Mouse (Mus musculus): Measurements from ENCODE around the gene Dcaf5. TPM values are rescaled to one million over a fixed set of nuclear protein-coding genes. Genes with fewer than 3 reads are reported as not detected.
A peak's percentile ranks its signal among the peaks of the same experiment; 100 is the strongest.

Dcaf5 gene
- polyA plus RNA-seq, 1 experiment from 2014 or later: 10.9 TPM

GRCm38 (mm10) chr12:80367227-80367626, 69.2 kb downstream of the Dcaf5 start:
- no peak overlapping the region for H3K4me3 ChIP-seq
- WGBS: 87% methylated on average over 4 of the region's 4 CpGs
- H3K27me3 ChIP-seq (ENCODE audit: low read depth, poor library complexity, severe bottlenecking): no peaks in the 10 kb centered on the region
- H3K27ac ChIP-seq (replicated peaks): no peak overlapping the region
- no peaks in the 10 kb centered on the region for H3K9me3 ChIP-seq (replicated peaks)
- no peaks in the 10 kb centered on the region for H3K4me1 ChIP-seq
- DNase-seq (ENCODE audit: low spot score): no peak
- peaks cover 54% of the 10 kb centered on the region for H3K36me3 ChIP-seq

- no peaks in the 10 kb centered on the region for H3K27me3 ChIP-seq (ENCODE audit: low read depth, poor library complexity, severe bottlenecking)
These were observed 70.4 kb downstream of the Dcaf5 start for GRCm38 (mm10) chr12:80366004-80366480.

GRCm38 (mm10) chr12:80365345-80365744, 71.1 kb downstream of the Dcaf5 start:
- H3K36me3 ChIP-seq: peaks cover 48% of the 10 kb centered on the region
- H3K9me3 ChIP-seq (replicated peaks): no peaks in the 10 kb centered on the region
- 92% methylated on average over 3 of the region's 3 CpGs for WGBS
- no peaks in the 10 kb centered on the region for H3K27me3 ChIP-seq (ENCODE audit: low read depth, poor library complexity, severe bottlenecking)
- H3K27ac ChIP-seq (replicated peaks): no peak overlapping the region
- no peak for DNase-seq (ENCODE audit: low spot score)
- no peak overlapping the region for H3K4me3 ChIP-seq
- H3K4me1 ChIP-seq: no peaks in the 10 kb centered on the region

More at GRCm38 (mm10) chr12:80366004-80366480, 70.4 kb downstream of the Dcaf5 start:
- Histone ChIP-seq H3K4me3 (no peak overlapping the region), H3K9me3 (replicated peaks) (no peaks in the 10 kb centered on the region), H3K36me3 (peaks cover 52% of the 10 kb centered on the region), H3K27ac (replicated peaks) (no peak overlapping the region), H3K4me1 (no peaks in the 10 kb centered on the region)
- 78% methylated on average over 3 of the region's 3 CpGs for WGBS
- DNase-seq (ENCODE audit: low spot score): no peak

DNA sequence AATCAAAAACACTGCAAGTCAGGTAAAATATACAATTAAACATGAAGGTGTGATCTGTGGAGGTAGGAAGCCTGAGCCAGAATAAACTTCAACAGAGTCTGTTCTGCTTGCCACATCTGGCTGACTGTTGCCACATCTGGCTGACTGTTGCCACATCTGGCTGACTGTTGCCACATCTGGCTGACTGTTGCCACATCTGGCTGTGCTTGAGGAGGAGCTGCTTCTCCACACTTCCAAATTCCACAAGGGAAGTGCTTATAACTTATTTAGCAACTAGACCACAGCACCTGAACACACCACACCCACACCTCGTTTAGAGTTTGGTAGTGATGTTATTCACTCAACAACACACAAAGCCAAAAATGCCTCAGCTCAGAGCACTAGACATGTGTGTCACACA, 74.7 kb downstream of the Dcaf5 start:
- H3K27me3 ChIP-seq (ENCODE audit: low read depth, poor library complexity, severe bottlenecking): no peaks in the 10 kb centered on the region
- H3K4me1 ChIP-seq: no peaks in the 10 kb centered on the region
- peaks cover 39% of the 10 kb centered on the region for H3K36me3 ChIP-seq
- H3K27ac ChIP-seq (replicated peaks): no peak overlapping the region
- DNase-seq (ENCODE audit: low spot score): no peak
- 89% methylated on average over 1 of the region's 1 CpGs for WGBS
- H3K4me3 ChIP-seq: no peak overlapping the region
- no peaks in the 10 kb centered on the region for H3K9me3 ChIP-seq (replicated peaks)

- H3K27me3 ChIP-seq (ENCODE audit: low read depth, poor library complexity, severe bottlenecking): no peaks in the 10 kb centered on the region
- no peak overlapping the region for H3K27ac ChIP-seq (replicated peaks)
- H3K4me1 ChIP-seq: no peaks in the 10 kb centered on the region
- no peak for DNase-seq (ENCODE audit: low spot score)
- WGBS: 83% methylated on average over 5 of the region's 5 CpGs
- H3K4me3 ChIP-seq: no peak overlapping the region
- H3K9me3 ChIP-seq (replicated peaks): no peaks in the 10 kb centered on the region
- H3K36me3 ChIP-seq: peaks cover 44% of the 10 kb centered on the region
These were observed 76.1 kb downstream of the Dcaf5 start for GRCm38 (mm10) chr12:80360321-80360720.

DNA sequence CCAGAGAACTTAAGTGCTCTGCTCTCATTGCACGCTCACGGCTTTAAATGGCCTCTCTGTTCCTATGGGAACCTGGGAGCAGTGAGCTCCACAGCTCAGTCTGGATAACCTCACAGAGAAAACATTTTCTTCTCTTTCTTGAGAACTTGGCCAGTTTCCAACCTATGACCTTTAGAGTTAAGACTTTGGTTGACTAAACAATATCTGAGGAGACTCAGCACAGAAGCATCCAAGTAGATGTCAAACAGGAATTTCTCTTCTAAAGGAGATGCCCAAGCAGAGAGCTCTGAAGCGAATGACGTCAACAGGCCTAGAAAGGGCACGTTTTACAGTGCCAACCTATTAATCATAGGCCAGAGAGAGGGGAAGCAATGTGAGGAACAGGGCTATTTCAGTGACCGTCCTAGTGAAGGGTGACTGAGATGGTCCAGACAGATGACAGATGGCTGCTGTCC, 91.6 kb downstream of the Dcaf5 start:
- H3K27me3 ChIP-seq (ENCODE audit: low read depth, poor library complexity, severe bottlenecking): no peaks in the 10 kb centered on the region
- no peaks in the 10 kb centered on the region for H3K9me3 ChIP-seq (replicated peaks)
- peaks cover 4% of the 10 kb centered on the region; the same call in 1 of the 2 replicates for H3K4me1 ChIP-seq
- H3K36me3 ChIP-seq: peaks cover 60% of the 10 kb centered on the region
- WGBS: 89% methylated on average over 6 of the region's 6 CpGs
- no peak overlapping the region for H3K27ac ChIP-seq (replicated peaks)
- no peak overlapping the region for H3K4me3 ChIP-seq
- DNase-seq (ENCODE audit: low spot score): no peak

- Histone ChIP-seq H3K27me3 (ENCODE audit: low read depth, poor library complexity, severe bottlenecking) (no peaks in the 10 kb centered on the region), H3K27ac (replicated peaks) (no peak overlapping the region), H3K9me3 (replicated peaks) (no peaks in the 10 kb centered on the region), H3K36me3 (peaks cover 75% of the 10 kb centered on the region), H3K4me3 (no peak overlapping the region), H3K4me1 (peaks cover 4% of the 10 kb centered on the region; the same call in 1 of the 2 replicates)
- no peak for DNase-seq (ENCODE audit: low spot score)
- whole genome bisulfite sequencing: 96% methylated on average over 2 of the region's 2 CpGs
These were observed 95.5 kb downstream of the Dcaf5 start for GRCm38 (mm10) chr12:80340936-80341335.

- no peak overlapping the region for H3K27ac ChIP-seq (replicated peaks)
- 85% methylated on average over 4 of the region's 4 CpGs for WGBS
These were observed 102.2 kb downstream of the Dcaf5 start for GRCm38 (mm10) chr12:80334162-80334561.

GRCm38 (mm10) chr12:80331634-80332033, 104.8 kb downstream of the Dcaf5 start:
- 30% methylated on average over 2 of the region's 2 CpGs for WGBS
- Histone ChIP-seq H3K9me3 (replicated peaks) (no peaks in the 10 kb centered on the region), H3K27me3 (ENCODE audit: low read depth, poor library complexity, severe bottlenecking) (no peaks in the 10 kb centered on the region), H3K27ac (replicated peaks) (peak overlapping the region; percentile 23; the same call in 1 of the 2 replicates), H3K36me3 (peaks cover 17% of the 10 kb centered on the region), H3K4me3 (no peak overlapping the region), H3K4me1 (peaks cover 33% of the 10 kb centered on the region)
- DNase-seq (ENCODE audit: low spot score): no peak

More at GRCm38 (mm10) chr12:80334162-80334561, 102.2 kb downstream of the Dcaf5 start:
- no peak overlapping the region for H3K4me3 ChIP-seq
- H3K9me3 ChIP-seq (replicated peaks): no peaks in the 10 kb centered on the region
- H3K4me1 ChIP-seq: peaks cover 29% of the 10 kb centered on the region
- H3K27me3 ChIP-seq (ENCODE audit: low read depth, poor library complexity, severe bottlenecking): no peaks in the 10 kb centered on the region
- DNase-seq (ENCODE audit: low spot score): no peak
- H3K36me3 ChIP-seq: peaks cover 42% of the 10 kb centered on the region

DNA sequence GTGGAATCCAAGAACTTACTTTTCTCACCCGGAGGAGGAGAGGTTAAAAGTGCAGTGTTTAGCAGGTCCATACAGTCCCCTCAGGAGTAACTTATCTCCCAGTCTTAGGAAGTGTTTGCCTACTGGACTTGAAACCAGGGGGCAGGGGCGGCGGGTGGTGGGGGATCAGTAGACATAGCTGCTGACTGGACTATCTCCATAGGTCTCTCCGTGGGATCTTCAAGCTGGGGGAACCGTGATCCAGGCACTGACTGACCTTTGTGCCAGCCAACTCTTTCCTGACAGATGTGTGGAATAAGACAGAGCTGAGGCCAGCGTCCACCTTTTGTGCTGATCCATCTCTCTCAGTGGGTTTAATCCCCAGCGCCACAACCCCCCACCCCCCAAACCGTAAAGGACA, 105.6 kb downstream of the Dcaf5 start:
- Histone ChIP-seq H3K4me3 (no peak overlapping the region), H3K27ac (replicated peaks) (peak overlapping the region; percentile 42; the same call in 1 of the 2 replicates), H3K4me1 (peaks cover 33% of the 10 kb centered on the region), H3K9me3 (replicated peaks) (no peaks in the 10 kb centered on the region), H3K36me3 (peaks cover 12% of the 10 kb centered on the region), H3K27me3 (ENCODE audit: low read depth, poor library complexity, severe bottlenecking) (no peaks in the 10 kb centered on the region)
- DNase-seq (ENCODE audit: low spot score): no peak
- WGBS: 77% methylated on average over 8 of the region's 8 CpGs

- no peak for DNase-seq (ENCODE audit: low spot score)
- H3K27ac ChIP-seq (replicated peaks): 0 out of 2 replicates have a peak overlapping the region, but pooled peaks have one; percentile 17
- H3K4me1 ChIP-seq: peaks cover 40% of the 10 kb centered on the region
- no peaks in the 10 kb centered on the region for H3K9me3 ChIP-seq (replicated peaks)
- 0 out of 2 replicates have a peak, but pooled peaks cover 2% of the 10 kb centered on the region for H3K36me3 ChIP-seq
- H3K4me3 ChIP-seq: no peak overlapping the region
- WGBS: 72% methylated on average over 2 of the region's 2 CpGs
- no peaks in the 10 kb centered on the region for H3K27me3 ChIP-seq (ENCODE audit: low read depth, poor library complexity, severe bottlenecking)
These were observed 106.8 kb downstream of the Dcaf5 start for GRCm38 (mm10) chr12:80329641-80330040.

DNA sequence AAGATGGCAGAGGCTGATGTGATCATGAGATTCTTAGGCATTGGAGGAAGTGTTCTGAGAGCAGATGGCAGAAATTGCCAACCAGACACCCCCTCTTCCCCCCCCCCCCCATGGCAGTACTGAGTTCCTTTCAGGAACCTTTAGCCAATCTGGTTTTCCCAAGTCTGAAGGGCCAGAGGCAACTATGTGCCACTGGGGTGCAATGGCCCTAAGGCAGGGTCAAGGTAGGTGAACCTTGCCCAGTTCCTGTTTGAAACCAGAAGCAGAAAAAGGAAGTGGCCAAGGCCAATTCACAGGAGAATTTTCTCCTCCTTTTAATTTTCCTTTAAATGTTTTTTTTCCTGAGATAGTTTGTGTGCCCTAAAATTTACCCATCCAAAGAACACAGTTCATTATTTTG, 110.4 kb downstream of the Dcaf5 start:
- no peaks in the 10 kb centered on the region for H3K9me3 ChIP-seq (replicated peaks)
- H3K27ac ChIP-seq (replicated peaks): no peak overlapping the region
- no peaks in the 10 kb centered on the region for H3K36me3 ChIP-seq
- DNase-seq (ENCODE audit: low spot score): no peak
- H3K4me3 ChIP-seq: no peak overlapping the region
- peaks cover 37% of the 10 kb centered on the region for H3K4me1 ChIP-seq
- H3K27me3 ChIP-seq (ENCODE audit: low read depth, poor library complexity, severe bottlenecking): no peaks in the 10 kb centered on the region

DNA sequence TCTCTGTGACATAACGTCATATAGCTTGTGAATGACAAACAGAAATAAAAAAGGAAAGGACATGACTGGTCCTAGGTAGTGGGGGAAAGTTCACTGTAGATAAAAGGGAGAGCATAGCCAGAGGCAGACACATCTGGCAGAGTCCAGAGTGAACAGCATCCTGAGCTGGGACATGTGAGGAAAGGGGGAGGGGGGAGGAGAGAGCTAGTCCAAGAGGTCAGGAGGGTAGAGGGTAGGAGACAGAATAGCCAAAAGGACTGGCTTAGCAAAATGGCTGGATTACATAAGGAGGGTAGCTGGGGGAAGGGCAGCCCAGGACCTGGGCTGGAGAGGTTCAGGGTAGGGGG, 111.6 kb downstream of the Dcaf5 start:
- 85% methylated on average over 1 of the region's 1 CpGs for WGBS
- Histone ChIP-seq H3K36me3 (no peaks in the 10 kb centered on the region), H3K27ac (replicated peaks) (no peak overlapping the region), H3K4me1 (peaks cover 28% of the 10 kb centered on the region), H3K27me3 (ENCODE audit: low read depth, poor library complexity, severe bottlenecking) (no peaks in the 10 kb centered on the region), H3K4me3 (no peak overlapping the region), H3K9me3 (replicated peaks) (no peaks in the 10 kb centered on the region)
- no peak for DNase-seq (ENCODE audit: low spot score)

Measured in midbrain, embryonic 10.5 days (tissue).